Mouse (Mus musculus) bone marrow macrophage, adult 2 months (primary cell): ENCODE data around the gene Mical3. TPM values are rescaled to one million over a fixed set of nuclear protein-coding genes. Genes with fewer than 3 reads are reported as not detected.

Experiments
- H3K27ac ChIP-seq: 2 replicates; pipeline ENCODE4 v1.5.1; 2012; ENCODE audit warnings: low read depth, low read length; ENCODE audit not compliant: insufficient read depth
- H3K4me1 ChIP-seq: 2 replicates; pipeline ENCODE4 v1.6.1; 2012; ENCODE audit warnings: low read length; ENCODE audit not compliant: control insufficient read depth, insufficient read depth
- H3K4me3 ChIP-seq: 2 replicates; pipeline ENCODE4 v1.5.1; 2012; ENCODE audit warnings: mild to moderate bottlenecking, low read length, moderate library complexity; ENCODE audit not compliant: insufficient read depth
- CTCF ChIP-seq: IDR thresholded peaks from 2 replicates; pipeline ENCODE4 v1.5.1; 2012; ENCODE audit warnings: low read depth, mild to moderate bottlenecking, low read length, moderate library complexity
- POLR2A ChIP-seq: IDR thresholded peaks from 2 replicates; pipeline ENCODE4 v1.6.1; 2012; ENCODE audit warnings: mild to moderate bottlenecking, low read depth, low read length, borderline replicate concordance
- polyA plus RNA-seq: library from polyadenylated mRNA; stranded (reverse); fragments of >200 nt; gene quantifications from 2 replicates; pipeline ENCODE4 v1.2.4, GENCODE M21; 2012; ENCODE audit not compliant: missing spikeins, insufficient read depth, insufficient read length

Gene Mical3
- polyA plus RNA-seq, 1 experiment: 4.1 TPM

DNA sequence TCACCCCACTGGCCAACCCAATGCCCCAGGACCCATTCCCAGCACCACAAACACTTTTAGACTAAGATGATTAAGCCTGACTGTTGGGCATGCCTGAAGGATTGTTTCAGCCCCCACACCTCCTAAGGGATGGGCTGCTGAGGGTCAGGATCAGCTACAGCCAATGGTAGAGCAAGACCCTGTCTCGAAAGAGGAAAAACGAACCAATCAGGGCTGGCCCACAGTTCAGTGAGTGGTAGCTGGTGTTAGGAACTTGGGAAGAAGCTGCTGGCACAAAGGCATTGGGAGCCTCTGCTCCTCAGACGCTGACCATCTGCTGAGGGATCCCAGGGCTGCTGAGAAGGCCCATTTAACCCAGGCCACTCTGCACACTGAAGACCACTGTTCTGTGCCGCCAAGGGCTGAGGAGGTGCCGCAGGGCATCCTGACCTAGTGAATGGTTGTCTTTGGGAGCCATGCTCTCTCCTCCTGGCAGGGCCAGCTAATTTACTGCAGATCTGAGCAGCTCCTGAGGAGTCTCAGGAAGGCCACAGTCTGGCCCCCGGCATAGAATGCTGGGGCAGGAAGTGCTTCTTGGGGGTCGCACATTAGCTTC lies 36.7 kb upstream of the Mical3 start:
- H3K4me1 ChIP-seq: no peaks in the 10 kb centered on the region
- TF ChIP-seq CTCF: no peak
- no peak for TF ChIP-seq POLR2A
- no peak overlapping the region for H3K27ac ChIP-seq
- no peak overlapping the region for H3K4me3 ChIP-seq

DNA sequence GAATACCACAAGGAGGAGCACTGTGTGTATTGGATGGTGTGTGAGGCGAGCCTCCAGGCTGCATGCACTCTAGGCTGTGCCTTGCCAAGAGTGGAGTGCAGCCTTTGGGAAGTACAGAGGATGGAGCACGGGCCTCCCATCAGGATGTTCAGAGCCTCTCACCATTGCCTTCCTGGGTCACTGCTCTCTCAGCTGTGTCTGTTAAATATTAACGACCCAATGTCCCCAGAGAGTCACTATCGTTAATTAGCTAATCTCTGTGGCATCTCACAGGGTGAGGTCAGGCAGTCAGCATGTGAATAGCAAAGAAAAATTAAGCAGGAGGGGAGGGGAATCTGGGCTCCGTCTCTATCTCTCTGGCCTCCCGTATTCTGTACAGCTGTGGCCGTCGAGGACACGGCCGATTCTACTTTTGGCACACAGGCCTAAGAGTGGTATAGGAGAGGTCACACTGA lies 35.3 kb upstream of the Mical3 start:
- TF ChIP-seq POLR2A: no peak
- no peak for TF ChIP-seq CTCF
- Histone ChIP-seq H3K4me3 (no peak overlapping the region), H3K4me1 (0 out of 2 replicates have a peak, but pooled peaks cover 4% of the 10 kb centered on the region), H3K27ac (no peak overlapping the region)

DNA sequence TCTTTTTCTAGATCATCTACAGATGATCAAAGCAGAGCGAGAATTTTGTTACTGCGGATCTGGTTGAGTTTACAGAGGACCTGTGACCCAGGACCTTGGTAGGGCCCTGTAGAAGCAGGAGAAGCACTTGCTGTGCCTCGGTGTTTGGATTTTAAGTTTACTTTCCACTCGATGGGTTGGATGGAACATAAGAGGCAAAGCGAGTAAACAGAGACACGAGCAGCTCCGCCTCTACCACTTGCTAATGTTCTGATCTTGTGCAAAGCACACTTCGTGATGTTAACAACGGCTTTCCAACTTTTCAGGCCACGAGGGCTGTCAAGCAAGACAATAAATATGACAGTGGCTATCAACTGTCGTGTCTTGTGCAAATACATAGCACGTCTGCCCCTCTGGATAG lies 31.8 kb upstream of the Mical3 start:
- Histone ChIP-seq H3K4me3 (no peak overlapping the region), H3K4me1 (0 out of 2 replicates have a peak, but pooled peaks cover 4% of the 10 kb centered on the region), H3K27ac (no peak overlapping the region)
- TF ChIP-seq POLR2A (no peak), CTCF (no peak)

DNA sequence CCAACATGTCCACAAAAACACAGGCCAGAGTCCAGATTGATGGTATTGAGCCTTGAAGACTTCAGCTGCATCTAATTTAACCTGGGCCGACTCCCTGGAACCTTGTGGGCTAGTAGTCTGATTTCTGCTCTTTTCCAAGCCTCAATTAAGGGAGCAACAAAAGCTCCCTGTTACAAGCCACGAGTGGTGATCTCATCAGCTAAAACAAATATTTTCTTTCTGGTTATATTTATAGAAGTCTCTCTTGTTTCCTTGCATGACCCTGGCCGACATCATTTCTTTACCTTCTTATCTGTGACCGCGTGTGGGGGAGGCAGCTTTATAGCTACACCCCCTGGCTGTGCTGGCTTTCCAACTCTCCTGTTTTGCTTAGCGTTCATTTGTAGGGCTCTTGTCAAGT lies 29.3 kb upstream of the Mical3 start:
- Histone ChIP-seq H3K4me3 (no peak overlapping the region), H3K27ac (no peak overlapping the region)
- no peak for TF ChIP-seq POLR2A
- TF ChIP-seq CTCF: no peak

DNA sequence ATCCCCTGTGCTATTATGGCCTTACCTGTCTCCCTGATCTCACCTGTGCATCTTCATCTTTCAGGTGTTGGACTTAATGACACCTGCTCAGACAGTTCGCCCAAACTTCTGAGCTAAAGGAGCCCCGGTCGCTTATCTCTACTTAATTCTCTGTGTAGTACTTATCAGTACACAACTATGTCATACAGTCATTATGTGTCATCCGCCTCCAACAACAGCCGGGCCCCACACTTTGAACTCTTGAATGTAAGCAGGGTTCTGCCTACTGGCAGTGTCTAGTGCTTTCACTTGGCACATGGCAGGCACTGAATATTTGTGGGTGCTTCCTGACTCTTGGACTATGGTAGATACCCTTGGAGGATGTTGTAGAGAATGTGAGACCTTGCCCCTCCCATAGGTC lies 28.8 kb upstream of the Mical3 start:
- H3K4me3 ChIP-seq: no peak overlapping the region
- TF ChIP-seq POLR2A (no peak), CTCF (no peak)
- no peak overlapping the region for H3K27ac ChIP-seq
- H3K4me1 ChIP-seq: 0 out of 2 replicates have a peak, but pooled peaks cover 4% of the 10 kb centered on the region

More for the DNA sequence above, 29.3 kb upstream of the Mical3 start:
- H3K4me1 ChIP-seq: 0 out of 2 replicates have a peak, but pooled peaks cover 4% of the 10 kb centered on the region

DNA sequence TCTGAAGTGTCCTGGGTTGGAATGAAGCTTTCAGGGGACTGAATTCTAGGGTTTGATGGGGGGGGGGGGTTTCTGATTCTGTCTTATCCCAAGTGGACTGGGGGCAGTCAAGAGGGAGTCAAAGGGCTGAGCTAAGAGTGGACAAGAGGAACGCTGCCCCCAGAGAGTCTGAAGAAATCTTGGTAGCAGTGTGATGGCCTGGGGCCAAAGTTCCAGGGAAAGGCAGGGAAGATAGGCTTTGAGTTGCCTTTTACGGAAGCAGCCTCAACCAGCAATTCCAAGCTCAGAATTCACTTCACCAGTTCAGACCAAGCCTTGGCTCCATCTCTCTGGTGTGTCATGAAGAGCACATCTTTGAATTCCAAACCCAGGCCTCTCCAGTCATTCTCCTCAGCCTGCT lies 25.2 kb upstream of the Mical3 start:
- TF ChIP-seq POLR2A (no peak), CTCF (no peak)
- Histone ChIP-seq H3K4me3 (no peak overlapping the region), H3K27ac (no peak overlapping the region), H3K4me1 (no peaks in the 10 kb centered on the region)

DNA sequence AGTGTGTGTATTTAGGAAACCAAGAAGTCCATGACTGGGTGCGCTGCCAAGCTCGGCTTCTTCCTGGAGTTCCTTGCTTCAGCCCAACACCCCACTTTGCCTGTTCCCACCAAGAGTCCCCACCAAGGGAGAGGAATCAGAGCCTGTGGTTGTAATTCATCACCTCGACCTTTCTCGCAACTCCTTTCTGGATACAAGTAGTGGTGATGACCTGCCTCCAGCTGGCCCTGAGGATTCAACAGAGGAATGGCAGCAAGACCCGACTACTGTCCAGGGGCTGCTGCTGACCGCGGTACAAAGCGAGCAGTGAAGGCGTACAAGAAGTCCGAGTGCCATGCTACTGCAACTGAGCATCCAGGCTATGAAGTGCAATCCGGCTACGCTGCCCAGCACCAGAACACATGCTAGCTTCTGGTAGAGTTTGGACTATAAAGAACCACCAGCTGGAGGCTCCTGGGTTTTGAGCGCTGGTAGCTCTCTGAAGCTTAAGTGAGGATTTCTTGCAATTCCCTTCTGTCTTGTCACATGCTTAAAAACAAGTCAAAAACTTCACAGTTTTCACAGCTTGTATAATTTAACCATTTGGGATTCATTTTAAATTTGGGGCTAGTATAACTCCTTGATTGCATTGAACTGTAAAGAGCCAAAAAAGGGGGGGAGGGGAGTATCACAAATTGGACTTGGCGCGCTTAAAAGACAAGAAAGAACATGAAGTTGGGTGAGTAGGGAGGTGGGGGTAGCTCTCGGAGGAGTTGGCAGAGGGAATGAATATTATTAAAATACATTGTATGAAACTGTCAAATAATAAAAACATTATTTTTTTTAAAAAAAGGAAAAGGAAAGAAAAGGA lies 23.9 kb upstream of the Mical3 start:
- no peak overlapping the region for H3K4me3 ChIP-seq
- no peaks in the 10 kb centered on the region for H3K4me1 ChIP-seq
- H3K27ac ChIP-seq: no peak overlapping the region
- TF ChIP-seq CTCF: no peak
- TF ChIP-seq POLR2A: no peak

DNA sequence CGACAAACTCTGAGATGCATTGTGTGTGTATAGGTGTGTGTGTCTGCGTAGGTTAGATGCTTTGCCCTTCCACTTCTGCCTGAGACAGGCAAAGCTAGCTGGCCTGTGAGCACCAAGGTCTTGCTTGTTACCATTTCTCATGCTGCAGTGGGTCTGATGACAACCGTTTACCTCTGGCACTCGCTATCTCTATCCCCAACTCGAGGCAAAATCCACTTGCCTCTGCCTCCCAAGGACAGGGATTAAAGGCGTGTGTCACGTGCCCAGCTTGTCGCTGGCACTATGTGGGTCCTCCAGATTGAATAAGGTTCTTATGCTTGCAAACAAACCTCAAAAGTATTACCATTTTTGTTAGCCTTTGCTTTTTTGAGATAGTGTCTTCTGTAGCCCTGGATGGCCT lies 22.4 kb upstream of the Mical3 start:
- Histone ChIP-seq H3K4me1 (no peaks in the 10 kb centered on the region), H3K27ac (no peak overlapping the region), H3K4me3 (no peak overlapping the region)
- TF ChIP-seq CTCF (no peak), POLR2A (no peak)

DNA sequence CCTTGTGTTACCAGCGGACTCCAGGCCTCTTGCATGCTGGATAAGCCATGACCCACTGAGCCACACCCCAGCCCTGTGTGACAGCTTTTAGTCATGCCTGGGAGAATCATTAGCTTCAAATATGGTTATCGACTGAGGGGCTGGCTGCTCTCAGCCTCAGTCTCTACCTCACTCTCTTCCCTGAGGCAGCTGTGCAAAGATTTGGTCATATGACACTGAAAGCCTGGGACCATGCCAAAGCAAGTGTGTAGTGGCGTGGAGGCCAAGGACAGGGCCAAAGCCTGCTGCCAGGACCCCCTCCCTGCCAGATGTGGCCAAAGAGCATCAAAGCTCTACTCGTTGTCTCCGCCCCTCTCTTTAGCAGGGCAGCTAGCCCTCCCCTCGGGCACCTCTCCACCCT lies 20.9 kb upstream of the Mical3 start:
- Histone ChIP-seq H3K4me1 (peaks cover 5% of the 10 kb centered on the region), H3K27ac (no peak overlapping the region)
- no peak for TF ChIP-seq POLR2A
- TF ChIP-seq CTCF: no peak

DNA sequence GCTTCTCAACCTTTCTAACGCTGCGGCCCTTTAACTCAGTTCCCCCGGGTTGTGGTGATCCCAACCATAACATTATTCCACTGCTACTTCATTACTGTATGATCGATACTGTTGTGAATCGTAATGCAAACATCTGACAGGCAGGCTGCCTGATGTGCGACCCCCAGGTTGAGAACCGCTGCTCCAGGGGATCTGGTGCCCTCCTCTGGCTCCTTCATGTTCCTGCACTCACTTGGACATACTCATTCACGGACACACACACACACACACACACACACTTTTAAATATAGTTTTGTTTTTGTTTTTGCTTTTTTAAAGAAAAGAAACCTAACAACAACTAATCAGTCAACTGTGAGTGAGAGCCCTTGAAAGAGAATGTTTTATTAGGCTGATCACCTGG lies 19.3 kb upstream of the Mical3 start:
- Histone ChIP-seq H3K27ac (no peak overlapping the region), H3K4me3 (no peak overlapping the region), H3K4me1 (peaks cover 5% of the 10 kb centered on the region)
- TF ChIP-seq POLR2A (no peak), CTCF (no peak)

More for the DNA sequence above, 20.9 kb upstream of the Mical3 start:
- no peak overlapping the region for H3K4me3 ChIP-seq

DNA sequence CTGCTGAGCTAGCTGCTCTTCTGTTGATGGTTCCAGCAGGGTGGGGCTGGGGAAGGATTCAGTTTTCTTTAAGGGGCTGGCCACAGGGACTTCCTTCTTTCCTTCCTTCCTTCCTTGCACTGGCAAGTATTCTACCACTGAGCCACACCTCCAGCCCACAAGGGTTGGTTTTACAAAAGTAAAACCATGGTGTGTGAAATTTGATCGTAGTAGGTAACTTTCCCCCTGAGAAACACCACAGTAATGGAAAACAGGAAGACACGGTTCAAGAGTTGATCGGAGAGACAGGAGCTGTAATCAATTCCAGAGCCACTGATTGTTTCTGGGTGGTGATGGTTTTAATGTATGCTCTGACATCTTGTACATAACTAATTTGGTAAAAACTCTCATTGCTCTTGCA lies 18.6 kb upstream of the Mical3 start:
- H3K27ac ChIP-seq: no peak overlapping the region
- no peak for TF ChIP-seq POLR2A
- TF ChIP-seq CTCF: no peak
- no peak overlapping the region for H3K4me3 ChIP-seq
- H3K4me1 ChIP-seq: peaks cover 5% of the 10 kb centered on the region
